ENCODE assay signal across 8 mouse cellular contexts in genomic region chr6:51545219-51545859, GRCm38 (mm10). TPM values are rescaled to one million over a fixed set of nuclear protein-coding genes. Genes with fewer than 3 reads are reported as not detected.
DNase-seq lines count a peak whose midpoint lies in the region; ATAC-seq lines count a peak whose summit lies in the region.

No protein-coding gene starts in this region.

- H3K27me3 ChIP-seq in hindbrain, embryonic 12.5 days = no peaks in the 10 kb centered on the region
- H3K27me3 ChIP-seq in hindbrain, embryonic 11.5 days (ENCODE audit: control insufficient read depth, insufficient read depth, low read length) = no peaks in the 10 kb centered on the region
- no peaks in the 10 kb centered on the region for H3K27me3 ChIP-seq in forebrain, embryonic 14.5 days (replicated peaks; ENCODE audit: control insufficient read depth, insufficient read depth, low read length)

- no peak overlapping the region for H3K9ac ChIP-seq in hindbrain, embryonic 12.5 days
- H3K9ac ChIP-seq in hindbrain, embryonic 11.5 days (ENCODE audit: low read depth, low read length) = no peak overlapping the region
- no peak overlapping the region for H3K9ac ChIP-seq in forebrain, embryonic 14.5 days (ENCODE audit: low read length)

- no peaks in the 10 kb centered on the region for H3K9me3 ChIP-seq in hindbrain, embryonic 12.5 days (replicated peaks)
- no peaks in the 10 kb centered on the region for H3K9me3 ChIP-seq in hindbrain, embryonic 11.5 days (ENCODE audit: control insufficient read depth, low read length)
- H3K9me3 ChIP-seq in forebrain, embryonic 14.5 days (replicated peaks; ENCODE audit: control insufficient read depth, low read length) = no peaks in the 10 kb centered on the region

- H3K4me2 ChIP-seq in hindbrain, embryonic 12.5 days (replicated peaks) = peak overlapping the region; percentile 6; the same call in 1 of the 2 replicates
- no peak overlapping the region for H3K4me2 ChIP-seq in hindbrain, embryonic 11.5 days (replicated peaks; ENCODE audit: low read depth, low read length)
- H3K4me2 ChIP-seq in forebrain, embryonic 14.5 days (ENCODE audit: low read length) = no peak overlapping the region

- DNase-seq in hindbrain, embryonic 11.5 days (ENCODE audit: low spot score) = no peak
- peak; percentile 87 for DNase-seq in Muller cell, postnatal 12 days (ENCODE audit: inconsistent ontology term)
- DNase-seq in heart, adult 18-20 months = peak; percentile 73 to 84
- DNase-seq in kidney, postnatal 36 days = peak; percentile 37 to 45
- no peak for DNase-seq in cerebellum, adult 9-11 months
- DNase-seq in forebrain, embryonic 14.5 days (ENCODE audit: low spot score) = no peak

- H3K27ac ChIP-seq in hindbrain, embryonic 12.5 days = no peak overlapping the region
- no peak overlapping the region for H3K27ac ChIP-seq in hindbrain, embryonic 11.5 days (ENCODE audit: low read depth, low read length)
- no peak overlapping the region for H3K27ac ChIP-seq in forebrain, embryonic 14.5 days (ENCODE audit: low read depth, low read length)

- ATAC-seq in hindbrain, embryonic 12.5 days (ENCODE audit: low FRiP score) = no peak
- ATAC-seq in hindbrain, embryonic 11.5 days (ENCODE audit: low FRiP score) = no peak
- peak; percentile 60 for ATAC-seq in neutrophil, adult 5-6 weeks (ENCODE audit: extremely low read depth, insufficient number of reproducible peaks, low FRiP score, poor library complexity, severe bottlenecking)
- ATAC-seq in forebrain, embryonic 14.5 days = no peak

- WGBS in hindbrain, embryonic 12.5 days = 82% methylated on average over 11 of the region's 11 CpGs
- WGBS in hindbrain, embryonic 11.5 days = 80% methylated on average over 11 of the region's 11 CpGs
- 70% methylated on average over 11 of the region's 11 CpGs for WGBS in forebrain, embryonic 14.5 days

- peaks cover 21% of the 10 kb centered on the region for H3K4me1 ChIP-seq in hindbrain, embryonic 12.5 days
- H3K4me1 ChIP-seq in hindbrain, embryonic 11.5 days (replicated peaks; ENCODE audit: control insufficient read depth, insufficient read depth, low read length) = peaks cover 5% of the 10 kb centered on the region
- H3K4me1 ChIP-seq in forebrain, embryonic 14.5 days (ENCODE audit: control insufficient read depth, insufficient read depth, low read length) = peaks cover 3% of the 10 kb centered on the region; the same call in 1 of the 2 replicates

- H3K36me3 ChIP-seq in hindbrain, embryonic 12.5 days = no peaks in the 10 kb centered on the region
- H3K36me3 ChIP-seq in hindbrain, embryonic 11.5 days (ENCODE audit: control insufficient read depth, insufficient read depth, low read length) = no peaks in the 10 kb centered on the region
- H3K36me3 ChIP-seq in forebrain, embryonic 14.5 days (ENCODE audit: control insufficient read depth, insufficient read depth, low read length) = no peaks in the 10 kb centered on the region

- no peak overlapping the region for H3K4me3 ChIP-seq in hindbrain, embryonic 12.5 days
- H3K4me3 ChIP-seq in hindbrain, embryonic 11.5 days (ENCODE audit: low read depth, low read length) = no peak overlapping the region
- H3K4me3 ChIP-seq in forebrain, embryonic 14.5 days (ENCODE audit: low read depth, low read length) = no peak overlapping the region

RNA-seq across cellular contexts. Expression of gene Snx10, which starts 21.6 kb away (rescaled TPM):
- 39.7 and 43.1 TPM in 2 replicates for polyA plus RNA-seq in hindbrain, embryonic 12.5 days (2016; fragmentation: Nextera tagmentation; extraction: Ambion mirVana)
- 45.3 and 47.6 TPM in 2 replicates for polyA plus RNA-seq in hindbrain, embryonic 11.5 days (2014; fragmentation: Nextera tagmentation; extraction: Ambion mirVana)
- total RNA-seq in heart, adult 18-20 months (2021) = 10 to 100 TPM; 13.9 to 15.9 TPM
- total RNA-seq in neutrophil, adult 5-6 weeks (2017) = 46.5 and 49.2 TPM in 2 replicates
- 44.4 and 61.5 TPM in 2 replicates for polyA plus RNA-seq in forebrain, embryonic 14.5 days (2014; fragmentation: Nextera tagmentation; extraction: Ambion mirVana)

Comparison
In these comparisons a context has a peak if more than half of its experiments do, and no peak if none do; other contexts are left out.
1. DNase-seq: peak in Muller cell, postnatal 12 days (single experiment), heart, adult 18-20 months (2 of 2) and kidney, postnatal 36 days (2 of 2); none in hindbrain, embryonic 11.5 days (single experiment), cerebellum, adult 9-11 months (single experiment) and forebrain, embryonic 14.5 days (single experiment).